Mouse (Mus musculus) layer of hippocampus, adult 8-10 months (tissue): Measurements from ENCODE around the gene Cdh1. TPM values are rescaled to one million over a fixed set of nuclear protein-coding genes. Genes with fewer than 3 reads are reported as not detected.

Experiments
- total RNA-seq, 4 experiments: library from RNA; stranded (reverse); gene quantifications; 2 replicates each; pipeline ENCODE4 v1.2.4; 2022

Cdh1 gene
- total RNA-seq, 4 experiments from 2014 or later, result 1.1 to 3.0 (median 1.2) TPM

Other genes starting within 250 kb of the Cdh1 start
- gene Zfp90, start 188.0 kb upstream of the Cdh1 start, total RNA-seq, result 10 to 100 TPM; 11.0 to 15.2 (median 12.3) TPM
- gene 6030452D12Rik, start 102.8 kb upstream of the Cdh1 start, total RNA-seq, result not detected
- under 1 TPM; 0.08 to 0.25 (median 0.20) TPM for gene Cdh3, start 92.5 kb upstream of the Cdh1 start, total RNA-seq
- gene Gm10073, start 29.9 kb upstream of the Cdh1 start, total RNA-seq, result 100 to 1,000 TPM in 2 of 4 experiments, 10 to 100 TPM in 2; 82.6 to 111 (median 95.6) TPM
- 1 to 10 TPM; 6.4 to 7.3 (median 7.0) TPM for gene Tango6, start 79.7 kb downstream of the Cdh1 start, total RNA-seq